Mouse (Mus musculus) telencephalon, adult 2 months (tissue): ENCODE measurements around the gene Nuak1.

Experiments used
- DNase-seq: peaks from one replicate; pipeline ENCODE4 v3.0.0-alpha.2; 2011; ENCODE audit warnings: low read depth, low spot score

Gene Nuak1

DNA sequence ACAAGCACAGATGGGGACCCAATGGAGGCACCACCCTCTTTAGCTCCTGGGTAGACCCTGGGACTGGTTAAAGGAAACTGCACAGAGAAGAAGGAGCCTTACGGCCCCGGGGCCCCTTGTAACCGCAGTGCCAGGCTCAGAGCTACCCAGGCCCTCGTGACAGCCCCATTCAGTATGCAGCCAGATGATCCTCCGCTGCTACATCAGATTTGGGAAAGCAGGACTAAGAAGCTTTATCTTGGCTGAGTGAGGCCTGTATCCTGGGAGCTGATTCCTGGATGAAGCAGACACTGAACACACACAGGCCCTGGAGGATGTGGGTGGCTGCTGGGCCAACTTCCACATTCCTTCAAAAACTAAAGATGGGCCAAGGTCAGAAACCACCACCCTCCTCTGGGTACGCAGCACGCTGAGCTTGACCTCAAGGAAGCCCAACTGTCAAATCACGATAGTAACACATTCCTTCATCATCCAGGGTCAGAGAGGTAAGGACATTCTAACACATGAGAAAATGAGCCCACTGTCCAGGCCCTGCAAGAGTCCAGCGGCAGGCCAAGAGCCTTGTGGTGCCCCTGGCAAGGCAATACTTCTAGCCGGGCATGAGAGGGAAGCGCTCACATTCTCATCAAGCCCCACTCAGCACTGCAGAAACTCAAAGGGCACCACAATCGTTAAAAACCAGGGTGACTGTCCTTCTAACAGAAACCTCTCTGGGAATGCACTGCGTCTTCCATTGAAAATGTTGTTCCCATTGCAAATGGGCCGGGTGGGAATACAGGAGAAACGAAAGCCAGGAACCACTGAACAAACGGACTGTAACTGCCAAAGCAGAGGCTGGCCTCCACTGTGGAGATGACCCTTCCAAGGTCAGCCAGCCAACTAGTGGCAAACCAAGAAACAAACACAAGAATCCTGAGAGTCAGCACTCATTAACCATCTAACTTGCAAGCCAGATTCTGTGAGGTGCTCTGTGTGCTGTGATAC is 29.0 kb downstream of the Nuak1 start:
- no peak for DNase-seq

DNA sequence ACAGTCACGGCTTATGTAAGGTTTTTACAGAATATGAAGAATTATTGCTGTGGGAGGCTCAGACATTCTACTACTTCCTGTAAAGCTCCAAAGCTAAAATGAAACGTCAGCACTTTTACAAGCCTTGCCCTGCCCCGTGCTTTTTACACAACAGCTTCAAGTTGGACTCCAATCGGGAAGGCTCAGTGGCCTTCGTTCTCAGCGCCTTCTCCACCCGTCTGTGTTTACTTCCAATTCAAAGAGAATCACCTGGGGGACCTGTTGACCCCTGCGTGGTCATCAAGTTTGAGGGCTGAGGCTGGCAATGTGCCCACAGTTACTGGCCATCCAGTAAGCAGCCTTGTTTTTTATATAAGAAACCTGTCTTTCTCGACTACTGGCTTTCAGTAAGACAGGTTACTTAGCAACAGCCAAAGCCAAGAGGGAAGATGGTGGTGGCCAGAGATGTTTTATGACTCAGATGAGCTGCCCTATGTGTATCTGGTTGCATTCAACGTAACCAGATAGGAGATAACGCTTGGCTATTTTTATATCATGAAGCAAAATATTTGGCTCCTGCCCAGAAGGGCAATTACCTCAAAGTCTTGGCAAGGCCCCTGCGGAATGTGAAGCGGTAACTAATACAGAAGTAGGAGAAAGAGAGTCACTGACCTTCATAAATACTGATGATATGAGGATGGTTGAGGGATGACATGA is 31.3 kb downstream of the Nuak1 start:
- DNase-seq, result no peak

DNA sequence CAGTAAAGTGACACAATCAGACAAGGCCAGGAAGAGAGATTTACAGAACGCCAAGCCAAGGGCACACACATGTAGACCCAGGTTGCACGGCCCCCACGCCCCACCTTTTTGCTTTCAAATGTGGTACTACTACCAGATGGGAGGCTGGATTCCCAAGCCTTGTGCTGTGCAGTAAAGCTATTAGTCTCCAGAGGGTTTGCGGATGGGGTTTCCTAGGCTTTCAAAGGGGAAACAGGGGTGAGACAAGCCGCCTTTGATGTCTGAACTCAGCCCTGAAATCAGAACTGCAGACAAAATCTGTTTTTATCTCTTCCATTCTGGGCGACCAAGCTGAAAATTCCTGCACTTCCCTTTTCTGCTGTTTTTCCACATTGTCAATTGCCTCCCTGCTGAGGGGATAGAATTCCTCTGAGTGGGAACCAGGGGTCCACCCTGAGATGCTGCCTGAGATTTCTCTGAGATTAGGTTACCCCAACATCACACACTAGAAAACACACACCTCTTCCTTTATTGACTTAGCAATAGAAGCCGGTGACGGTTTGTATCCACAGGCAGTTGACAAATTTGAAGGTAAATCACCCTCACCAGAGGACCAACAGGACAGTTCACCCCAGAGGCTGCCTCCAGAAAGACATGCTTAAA is 35.1 kb downstream of the Nuak1 start:
- no peak for DNase-seq

DNA sequence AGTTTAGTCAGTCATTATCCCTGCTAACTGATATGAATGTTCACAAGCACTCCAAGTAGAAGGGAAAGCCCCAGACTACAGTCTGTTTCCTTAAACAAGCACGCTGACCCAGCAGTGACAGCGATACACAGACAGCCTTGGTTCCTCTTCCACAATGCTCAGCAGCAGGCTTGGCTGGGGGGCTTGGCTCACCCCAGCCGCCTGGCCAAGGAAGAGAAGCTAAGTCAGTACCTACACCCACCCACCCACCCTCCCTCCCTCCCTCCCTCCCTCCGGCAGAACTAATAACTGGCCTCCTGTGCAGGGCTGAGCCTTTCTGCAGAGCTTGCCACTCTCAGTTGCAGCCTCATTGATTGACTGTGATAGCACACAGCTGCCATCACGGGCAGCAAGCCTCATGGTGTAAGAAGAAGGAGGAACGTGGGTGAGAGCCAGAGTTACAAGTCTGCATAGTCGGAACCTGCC is 38.5 kb downstream of the Nuak1 start:
- no peak for DNase-seq

DNA sequence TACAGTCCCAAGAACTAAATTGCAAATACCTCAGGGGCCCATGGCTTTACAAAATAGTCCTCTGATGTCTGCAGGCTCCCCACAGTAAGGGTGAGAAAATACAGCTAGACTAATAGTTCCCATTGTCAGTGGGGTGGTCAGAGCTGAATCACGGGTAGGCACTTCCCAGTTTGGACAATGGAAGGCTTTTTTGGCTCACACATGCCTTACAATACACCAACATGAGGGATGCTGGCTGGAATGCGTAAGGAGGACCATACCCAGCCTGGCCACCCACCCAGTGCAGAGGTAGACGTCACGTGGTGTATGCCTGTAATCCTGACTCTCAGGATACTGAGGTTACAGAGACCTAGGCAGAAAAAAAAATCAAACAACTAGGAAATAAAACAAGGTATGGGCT is 39.2 kb downstream of the Nuak1 start:
- DNase-seq, result no peak

DNA sequence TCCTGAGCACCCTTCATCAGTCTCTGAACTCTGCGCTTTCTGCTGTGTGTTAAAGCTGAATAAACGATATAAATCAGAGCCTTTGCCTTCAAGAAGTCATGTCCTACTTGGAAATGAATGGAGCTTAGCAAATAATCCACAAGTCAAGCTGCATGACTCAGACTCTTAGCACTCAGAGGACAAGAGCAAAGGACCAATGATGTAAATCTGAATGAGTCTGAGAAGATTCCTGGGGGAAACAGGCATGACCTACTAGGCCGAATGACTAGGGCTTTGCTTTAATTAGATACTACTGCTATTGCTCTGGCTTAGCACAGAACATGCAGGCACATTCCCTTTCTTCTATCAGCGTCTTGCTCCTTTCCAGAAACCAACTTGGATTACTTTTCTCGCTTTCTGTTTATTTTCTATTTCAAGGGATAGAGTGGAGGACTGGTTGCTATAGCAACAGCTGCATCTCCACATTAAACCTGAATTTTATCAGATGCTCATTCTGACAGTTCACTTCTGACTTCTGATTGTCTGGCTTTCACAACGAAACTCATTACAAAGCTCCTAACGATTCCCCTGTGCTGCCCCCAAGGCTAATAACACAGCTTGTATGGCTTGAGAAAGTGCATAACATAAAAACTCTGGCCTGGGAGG is 40.2 kb downstream of the Nuak1 start:
- DNase-seq, result no peak

GRCm38 (mm10) chr10:84397276-84397675 is 43.1 kb downstream of the Nuak1 start:
- DNase-seq, result no peak

DNA sequence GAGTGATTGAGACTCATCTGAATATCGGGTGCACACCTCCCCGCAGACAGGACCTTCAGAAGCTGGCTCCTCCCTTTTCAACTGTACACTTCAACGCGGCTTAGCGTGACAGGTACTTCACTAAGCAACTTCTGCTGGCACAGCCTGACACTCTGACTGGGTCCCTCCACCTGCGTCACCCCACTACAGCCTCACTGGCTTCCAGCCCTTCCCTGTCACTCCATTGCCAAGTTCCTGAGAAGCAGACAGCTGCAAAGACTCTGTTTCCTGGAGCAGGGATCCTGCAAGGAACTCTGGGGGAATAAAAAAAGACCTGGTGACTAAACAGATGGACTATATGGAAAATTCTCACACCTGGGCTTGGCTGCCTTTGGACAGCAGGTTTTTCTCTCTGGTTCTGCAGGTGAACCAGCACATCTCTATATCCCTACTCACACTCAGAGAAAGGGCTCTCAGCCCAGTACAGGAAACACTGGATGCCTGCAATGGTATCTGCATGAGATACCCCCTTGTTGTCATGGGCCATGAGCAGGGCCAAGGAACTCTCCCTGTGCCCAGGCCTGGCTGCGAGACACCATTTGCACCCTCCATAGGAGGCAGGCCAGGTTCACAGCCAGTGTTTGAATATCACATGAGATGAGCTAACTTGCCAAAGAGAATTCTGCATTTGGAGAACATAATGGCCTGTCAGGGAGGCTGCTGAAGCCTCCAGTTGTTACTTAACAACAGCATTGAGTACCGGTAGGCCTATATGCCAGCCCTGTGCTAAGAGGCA is 44.3 kb downstream of the Nuak1 start:
- no peak for DNase-seq

DNA sequence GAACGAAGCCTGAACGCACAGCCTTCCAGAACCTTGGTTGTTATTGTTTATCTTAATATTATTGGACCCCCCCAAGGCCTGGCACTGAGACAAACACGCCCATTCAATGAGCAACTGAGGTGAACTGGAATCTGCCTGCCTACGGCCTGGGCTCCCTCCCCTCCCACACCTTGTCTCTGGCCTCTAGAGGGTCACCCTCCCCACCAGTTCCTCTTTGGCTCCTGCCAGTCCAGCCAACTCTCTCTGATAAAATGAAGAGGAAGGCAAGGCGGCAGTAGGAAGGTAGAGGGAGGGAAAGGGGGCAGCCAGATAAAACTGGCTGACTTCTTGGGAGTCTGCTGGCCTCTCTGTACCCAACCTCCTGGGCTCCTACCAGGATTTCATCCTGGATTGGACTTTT is 45.1 kb downstream of the Nuak1 start:
- no peak for DNase-seq

- DNase-seq, result no peak
Measured at GRCm38 (mm10) chr10:84393881-84394280, 46.5 kb downstream of the Nuak1 start.

DNA sequence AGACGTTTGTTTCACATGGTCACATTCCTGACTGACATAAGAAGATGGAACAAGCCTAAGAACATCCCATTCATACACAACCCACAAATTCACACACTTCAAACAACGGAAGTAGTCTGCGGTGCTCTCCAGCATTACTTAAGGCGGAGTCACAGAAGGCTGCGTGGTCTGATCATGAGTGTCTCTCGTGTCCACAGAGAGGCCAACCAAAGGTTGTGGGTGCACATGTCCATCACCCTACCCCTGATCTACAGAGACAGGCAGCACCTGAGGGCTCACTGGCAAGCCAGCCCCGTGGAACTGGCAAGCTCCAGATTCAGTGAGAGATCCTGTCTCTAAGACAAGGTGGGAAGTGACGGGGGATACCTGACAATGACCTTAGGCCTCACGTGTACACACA is 47.0 kb downstream of the Nuak1 start:
- no peak for DNase-seq

DNA sequence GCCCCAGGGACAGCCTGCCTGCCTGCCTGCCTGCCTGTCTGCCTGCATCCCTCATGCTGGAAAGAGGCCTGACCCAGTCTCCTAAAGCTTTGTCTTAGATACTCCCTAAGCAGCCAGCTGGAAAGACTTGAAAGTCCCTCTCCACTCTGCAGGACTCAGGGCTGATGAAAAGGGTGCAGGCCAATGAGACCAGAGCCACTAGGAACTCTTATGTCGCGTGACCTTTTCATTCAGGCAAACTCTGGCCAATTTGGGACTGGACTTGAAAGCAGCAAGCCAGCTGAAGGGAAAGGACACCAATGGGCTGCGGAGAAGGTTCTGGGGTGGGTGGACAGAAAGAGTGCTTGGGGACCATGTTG is 47.7 kb downstream of the Nuak1 start:
- DNase-seq, result no peak

DNA sequence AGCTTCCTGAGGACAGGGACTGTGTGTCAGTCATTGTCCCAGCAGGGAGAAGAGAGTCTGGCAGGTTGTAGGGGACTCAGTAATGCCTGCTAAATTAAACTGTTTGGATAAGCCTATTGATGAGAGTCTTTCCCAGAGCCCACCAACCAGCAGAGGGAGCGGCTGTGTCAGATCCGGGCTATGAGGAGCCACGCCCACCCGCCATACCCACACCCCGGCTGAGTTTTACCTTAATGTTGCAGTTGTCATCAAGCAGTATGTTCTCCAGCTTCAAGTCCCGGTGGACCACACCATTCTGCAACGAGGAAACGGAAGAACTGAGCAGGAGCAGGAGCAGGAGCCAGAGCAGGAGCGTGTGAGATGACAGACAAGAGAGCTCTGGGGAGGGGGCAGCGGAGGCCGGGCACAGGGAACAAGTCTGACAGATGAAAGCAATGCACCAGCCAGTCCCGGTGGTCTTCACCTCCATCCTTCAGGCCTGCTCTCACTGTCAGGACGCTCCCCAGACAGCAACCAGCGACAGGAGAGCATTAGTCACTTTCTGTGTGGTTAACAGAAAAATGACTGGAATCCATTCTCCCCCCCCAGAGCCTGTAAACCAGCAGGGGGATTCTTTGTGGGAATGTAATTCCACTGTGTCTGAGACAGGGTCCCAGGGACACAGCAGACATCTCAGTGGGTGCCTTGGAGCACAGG is 48.2 kb downstream of the Nuak1 start:
- DNase-seq, result no peak

GRCm38 (mm10) chr10:84389707-84390106 is 50.7 kb downstream of the Nuak1 start:
- no peak for DNase-seq

GRCm38 (mm10) chr10:84388357-84389141 is 51.8 kb downstream of the Nuak1 start:
- no peak for DNase-seq

DNA sequence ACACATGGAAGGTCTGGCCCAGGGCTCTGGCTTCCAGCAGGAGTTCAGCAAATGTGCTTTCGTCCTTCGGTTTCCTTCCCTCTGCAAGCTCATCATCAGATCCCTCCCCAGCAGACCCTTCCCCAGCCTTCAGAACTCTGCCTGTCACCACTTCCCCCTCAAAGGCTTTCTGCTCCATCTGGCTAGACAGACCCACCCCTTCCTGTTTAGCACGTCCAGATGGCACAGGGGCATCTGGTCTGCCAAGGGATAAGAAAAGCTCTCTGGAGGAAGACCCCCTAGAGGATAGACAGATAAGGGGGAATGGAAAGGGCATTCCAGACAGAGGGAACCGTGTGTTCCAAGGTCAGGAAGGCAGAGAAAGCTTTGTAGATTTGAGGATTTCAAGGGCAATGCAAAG is 53.1 kb downstream of the Nuak1 start:
- DNase-seq, result no peak

DNA sequence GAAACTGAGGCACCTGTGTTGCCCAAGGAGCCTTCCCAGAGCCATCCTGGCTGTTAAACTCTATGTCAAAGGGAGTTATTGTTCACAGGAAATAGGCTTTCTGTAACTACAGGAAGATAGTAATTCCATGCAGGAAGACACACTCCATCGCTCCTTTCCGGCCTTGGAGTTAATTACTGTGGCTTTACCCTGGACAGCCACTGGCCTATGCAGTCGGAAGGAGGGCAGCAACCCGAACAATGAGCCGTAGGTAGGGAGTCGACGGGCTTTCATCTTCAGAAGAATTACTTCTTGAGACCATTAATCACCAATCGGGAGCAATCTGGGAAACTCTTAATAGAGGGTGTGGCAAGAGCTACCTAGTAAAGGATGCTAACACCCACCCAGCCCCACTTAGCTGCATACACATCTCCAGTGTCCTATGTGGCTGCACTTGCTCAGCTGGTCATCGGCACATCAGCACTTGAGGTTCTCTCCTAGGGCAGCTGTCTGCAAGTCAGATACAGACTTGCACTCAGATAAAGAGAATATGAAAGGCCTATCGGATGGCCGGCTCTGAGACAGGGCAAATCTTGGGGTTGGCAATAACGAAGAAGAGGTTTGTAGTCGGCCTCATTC is 53.7 kb downstream of the Nuak1 start:
- no peak for DNase-seq

DNA sequence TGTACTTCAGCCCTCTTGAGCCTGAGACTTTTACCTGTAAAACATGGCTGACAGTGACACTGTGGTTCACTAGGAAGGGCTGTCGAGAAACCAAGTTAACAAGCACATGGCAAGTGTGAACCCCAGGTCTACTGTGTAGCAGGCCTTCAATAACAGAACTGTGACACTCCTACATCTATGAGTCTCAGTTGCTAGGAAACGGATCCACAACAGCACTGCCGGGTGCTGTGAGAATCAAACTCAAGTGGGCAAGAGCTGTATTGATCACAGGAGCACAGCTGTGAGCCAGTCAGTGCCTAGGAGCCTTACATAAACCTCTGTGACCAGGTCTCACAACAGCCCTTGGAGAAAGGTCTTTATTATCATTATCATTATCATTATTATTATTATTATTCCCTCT is 54.2 kb downstream of the Nuak1 start:
- DNase-seq, result no peak

DNA sequence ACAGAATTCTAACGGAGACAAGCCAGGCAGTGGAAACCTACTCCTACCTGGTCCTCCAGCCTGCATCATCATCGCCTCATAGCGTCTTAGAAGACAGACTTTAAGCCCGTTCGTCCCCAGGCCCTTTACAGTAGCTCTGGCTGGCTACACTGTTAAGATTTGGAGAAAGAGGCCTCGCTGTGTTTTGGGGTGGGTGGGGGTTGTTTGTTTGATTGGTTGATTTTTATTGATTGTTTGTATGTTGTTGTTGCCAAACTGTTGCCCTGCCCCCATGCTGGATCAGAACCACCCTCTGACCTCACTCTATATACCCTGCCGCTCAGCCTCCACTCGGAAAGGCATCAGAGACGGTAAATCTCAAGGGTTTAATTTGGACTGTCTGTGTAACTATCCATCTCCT is 55.6 kb downstream of the Nuak1 start:
- no peak for DNase-seq
